Mouse (Mus musculus) liver, embryonic 16.5 days (tissue): ENCODE measurements around the gene Islr2. TPM values are rescaled to one million over a fixed set of nuclear protein-coding genes. Genes with fewer than 3 reads are reported as not detected.
"Not testable (repeated sequence)": the region's sequence is repeated elsewhere in the genome, so short reads cannot be mapped to it uniquely, and the experiment has no call there.

Source experiments
- ATAC-seq: fragments of 200-750 bp; cut with Nextera tagmentation; 2 replicates; pipeline ENCODE4 v1.8.0; 2017; ENCODE audit warnings: low read depth, mild to moderate bottlenecking, moderate number of reproducible peaks, moderate library complexity
- H3K27ac ChIP-seq: fragments of 300-500 bp; sonication (generic); 2 replicates; pipeline ENCODE4 v1.5.1; 2014; ENCODE audit warnings: mild to moderate bottlenecking, low read length
- H3K27me3 ChIP-seq: fragments of 300-500 bp; sonication (generic); 2 replicates; pipeline ENCODE4 v1.6.1; 2014; ENCODE audit warnings: low read depth, low read length, mixed read lengths; ENCODE audit not compliant: control insufficient read depth, insufficient read depth
- H3K36me3 ChIP-seq: fragments of 300-500 bp; sonication (generic); 2 replicates; pipeline ENCODE4 v1.6.1; 2014; ENCODE audit warnings: mild to moderate bottlenecking; ENCODE audit not compliant: control insufficient read depth, insufficient read depth
- H3K4me1 ChIP-seq: fragments of 300-500 bp; sonication (generic); 2 replicates; pipeline ENCODE4 v1.6.1; 2014; ENCODE audit warnings: low read depth, low read length, mixed read lengths; ENCODE audit not compliant: control insufficient read depth
- H3K4me2 ChIP-seq: fragments of 300-500 bp; sonication (generic); 2 replicates; pipeline ENCODE4 v1.6.1; 2014; ENCODE audit warnings: low read depth, low read length, mixed read lengths
- H3K4me3 ChIP-seq: fragments of 300-500 bp; sonication (generic); 2 replicates; pipeline ENCODE4 v1.5.1; 2014; ENCODE audit warnings: low read depth, mild to moderate bottlenecking, low read length
- H3K9ac ChIP-seq: fragments of 300-500 bp; sonication (generic); 2 replicates; pipeline ENCODE4 v1.6.1; 2014; ENCODE audit warnings: low read depth, low read length
- H3K9me3 ChIP-seq: fragments of 300-500 bp; sonication (generic); replicated peaks from 2 replicates; pipeline ENCODE4 v1.6.1; 2016; ENCODE audit warnings: low read length; ENCODE audit not compliant: control insufficient read depth
- WGBS: fragments of 180-500 bp; shearing (Covaris S2); extraction: QIAGEN DNeasy Blood & Tissue Kit; methylation state at CpG from one replicate; pipeline ENCODE4 v1.1.7; 2014; ENCODE audit not compliant: insufficient replicate concordance; 5-methylcytosine and 5-hydroxymethylcytosine counted together
- polyA plus RNA-seq: library from polyadenylated mRNA; unstranded; fragments of >200 nt; fragmentation: Nextera tagmentation; extraction: Ambion mirVana; gene quantifications from 2 replicates; pipeline ENCODE4 v1.2.1, GENCODE M21; 2015

Islr2 gene
- not detected in 2 replicates for polyA plus RNA-seq

GRCm38 (mm10) chr9:58203516-58204447 lies at the start of gene Islr2, which contains the start of gene Islr:
Gene Islr2 (minus strand): TSS chr9:58204319.
Gene Islr (minus strand): TSS chr9:58204306.
- Histone ChIP-seq H3K27ac (no peak within 1 kb of the TSS), H3K36me3 (no peaks in the 10 kb centered on the region), H3K4me1 (peaks cover 4% of the 10 kb centered on the region), H3K4me2 (peak within 1 kb of the TSS; percentile 58), H3K9me3 (no peaks in the 10 kb centered on the region), H3K4me3 (peak within 1 kb of the TSS; percentile 60), H3K27me3 (peaks cover 81% of the 10 kb centered on the region), H3K9ac (peak within 1 kb of the TSS; percentile 49)
- ATAC-seq = peak; percentile 74
- 2% methylated on average over 42 of the region's 42 CpGs for WGBS

- not testable (repeated sequence) for ATAC-seq
Observed at GRCm38 (mm10) chr9:58253805-58254122, 49.6 kb upstream of the Islr2 start.

GRCm38 (mm10) chr9:58253033-58253804 lies 49.1 kb upstream of the Islr2 start, which contains the start of gene Stoml1:
Gene Stoml1 (plus strand): TSS chr9:58253164.
- Histone ChIP-seq H3K4me3 (peak within 1 kb of the TSS; percentile 75), H3K27me3 (no peaks in the 10 kb centered on the region), H3K4me2 (peak within 1 kb of the TSS; percentile 96), H3K9ac (peak within 1 kb of the TSS; percentile 76), H3K9me3 (no peaks in the 10 kb centered on the region), H3K4me1 (peaks cover 42% of the 10 kb centered on the region), H3K36me3 (no peaks in the 10 kb centered on the region), H3K27ac (peak within 1 kb of the TSS; percentile 84)
- peak; percentile 95 for ATAC-seq
- 1% methylated on average over 31 of the region's 31 CpGs for WGBS

More at GRCm38 (mm10) chr9:58253805-58254122, 49.6 kb upstream of the Islr2 start:
- H3K4me1 ChIP-seq = peaks cover 38% of the 10 kb centered on the region
- peak overlapping the region; percentile 84 for H3K27ac ChIP-seq
- peak overlapping the region; percentile 76 for H3K9ac ChIP-seq
- H3K4me3 ChIP-seq = peak overlapping the region; percentile 75
- peak overlapping the region; percentile 96 for H3K4me2 ChIP-seq
- H3K36me3 ChIP-seq, H3K27me3 ChIP-seq, H3K9me3 ChIP-seq: not testable (repeated sequence)
- WGBS = 55% methylated on average over 5 of the region's 5 CpGs

GRCm38 (mm10) chr9:58250730-58251129 lies 46.6 kb upstream of the Islr2 start:
- not testable (repeated sequence) for H3K4me3 ChIP-seq, H3K27me3 ChIP-seq, H3K4me2 ChIP-seq, H3K9me3 ChIP-seq, H3K9ac ChIP-seq, ATAC-seq, H3K36me3 ChIP-seq
- peaks cover 52% of the 10 kb centered on the region for H3K4me1 ChIP-seq
- peak overlapping the region; percentile 93 for H3K27ac ChIP-seq
- WGBS = 85% methylated on average over 1 of the region's 1 CpGs

- ATAC-seq = no peak
- H3K27ac ChIP-seq = peak overlapping the region; percentile 93
- H3K9me3 ChIP-seq = no peaks in the 10 kb centered on the region
- H3K9ac ChIP-seq = peak overlapping the region; percentile 79; the same call in 1 of the 2 replicates
- H3K36me3 ChIP-seq = no peaks in the 10 kb centered on the region
- WGBS = 78% methylated on average over 8 of the region's 8 CpGs
- H3K4me1 ChIP-seq = peaks cover 49% of the 10 kb centered on the region
- H3K27me3 ChIP-seq = no peaks in the 10 kb centered on the region
- H3K4me3 ChIP-seq = peak overlapping the region; percentile 75; the same call in 1 of the 2 replicates
- H3K4me2 ChIP-seq = peak overlapping the region; percentile 81
Observed at GRCm38 (mm10) chr9:58250322-58250721, 46.2 kb upstream of the Islr2 start.

GRCm38 (mm10) chr9:58249592-58250192 lies 45.6 kb upstream of the Islr2 start, which contains the start of gene Pml:
Gene Pml (minus strand): TSS chr9:58249786.
- H3K36me3 ChIP-seq = peaks cover 3% of the 10 kb centered on the region; the same call in 1 of the 2 replicates
- H3K9me3 ChIP-seq = no peaks in the 10 kb centered on the region
- H3K27ac ChIP-seq = peak within 1 kb of the TSS; percentile 93
- ATAC-seq = peak; percentile 61
- H3K9ac ChIP-seq = peak within 1 kb of the TSS; percentile 79
- peaks cover 54% of the 10 kb centered on the region for H3K4me1 ChIP-seq
- H3K4me3 ChIP-seq = peak within 1 kb of the TSS; percentile 75
- H3K27me3 ChIP-seq = no peaks in the 10 kb centered on the region
- 1% methylated on average over 16 of the region's 16 CpGs for WGBS
- H3K4me2 ChIP-seq = peak within 1 kb of the TSS; percentile 81

- Histone ChIP-seq H3K4me1 (peaks cover 59% of the 10 kb centered on the region), H3K36me3 (peaks cover 3% of the 10 kb centered on the region; the same call in 1 of the 2 replicates), H3K27ac (peak overlapping the region; percentile 93), H3K9ac (peak overlapping the region; percentile 79), H3K4me2 (peak overlapping the region; percentile 81), H3K4me3 (peak overlapping the region; percentile 75), H3K9me3 (no peaks in the 10 kb centered on the region), H3K27me3 (no peaks in the 10 kb centered on the region)
- WGBS = 4% methylated on average over 7 of the region's 7 CpGs
- no peak for ATAC-seq
Observed at GRCm38 (mm10) chr9:58248746-58249413, 44.8 kb upstream of the Islr2 start.
